Mouse (Mus musculus): ENCODE measurements around the gene Aldh9a1. TPM values are rescaled to one million over a fixed set of nuclear protein-coding genes. Genes with fewer than 3 reads are reported as not detected.
"Not testable (repeated sequence)": the region's sequence is repeated elsewhere in the genome, so short reads cannot be mapped to it uniquely, and the experiment has no call there.

The Aldh9a1 gene
- polyA plus RNA-seq, 1 experiment from 2014 or later = 29.5 TPM

DNA sequence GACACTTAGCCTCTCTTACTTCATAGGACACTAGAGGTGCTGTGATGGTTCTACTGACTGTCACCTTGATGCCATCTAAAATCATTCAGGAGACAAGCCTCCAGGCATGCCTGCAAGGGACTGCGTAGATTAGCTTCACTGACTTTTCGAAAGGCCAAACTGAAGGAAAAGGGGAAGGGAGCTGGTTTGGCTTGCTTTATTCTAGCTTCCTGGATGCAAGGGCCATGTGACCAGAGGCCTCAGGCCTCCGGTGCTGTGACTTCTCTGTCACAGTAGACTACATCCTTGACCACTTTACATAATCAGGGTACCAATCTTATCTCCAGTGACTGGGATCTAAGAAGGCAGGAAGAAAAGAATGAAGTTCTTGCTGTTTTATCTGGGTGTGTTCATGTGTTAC, 13.4 kb upstream of the Aldh9a1 start:
- Histone ChIP-seq H3K36me3 (peaks cover 16% of the 10 kb centered on the region; the same call in 1 of the 2 replicates), H3K4me3 (no peak overlapping the region), H3K9me3 (no peaks in the 10 kb centered on the region), H3K9ac (replicated peaks) (no peak overlapping the region), H3K4me1 (peaks cover 12% of the 10 kb centered on the region; the same call in 1 of the 2 replicates), H3K27ac (replicated peaks) (no peak overlapping the region), H3K4me2 (replicated peaks) (no peak overlapping the region), H3K27me3 (peaks cover 5% of the 10 kb centered on the region; the same call in 1 of the 2 replicates)
- ATAC-seq (replicated peaks) = no peak
- 95% methylated on average over 3 of the region's 3 CpGs for WGBS

GRCm38 (mm10) chr1:167337463-167338095, 12.2 kb upstream of the Aldh9a1 start:
- 0 out of 2 replicates have a peak, but pooled peaks have one; percentile 53 for ATAC-seq (replicated peaks)
- Histone ChIP-seq H3K36me3 (0 out of 2 replicates have a peak, but pooled peaks cover 7% of the 10 kb centered on the region), H3K27me3 (peaks cover 7% of the 10 kb centered on the region; the same call in 1 of the 2 replicates), H3K4me3 (no peak overlapping the region), H3K9me3 (no peaks in the 10 kb centered on the region), H3K4me2 (replicated peaks) (no peak overlapping the region), H3K27ac (replicated peaks) (no peak overlapping the region), H3K9ac (replicated peaks) (no peak overlapping the region), H3K4me1 (peaks cover 12% of the 10 kb centered on the region; the same call in 1 of the 2 replicates)
- WGBS = 24% methylated on average over 12 of the region's 12 CpGs

GRCm38 (mm10) chr1:167339177-167339781, 10.5 kb upstream of the Aldh9a1 start:
- no peak overlapping the region for H3K9ac ChIP-seq (replicated peaks)
- no peak overlapping the region for H3K27ac ChIP-seq (replicated peaks)
- WGBS = 49% methylated on average over 9 of the region's 9 CpGs
- H3K9me3 ChIP-seq = no peaks in the 10 kb centered on the region
- H3K36me3 ChIP-seq = no peaks in the 10 kb centered on the region
- peaks cover 12% of the 10 kb centered on the region; the same call in 1 of the 2 replicates for H3K4me1 ChIP-seq
- no peak overlapping the region; the same call in 1 of the 2 replicates for H3K4me2 ChIP-seq (replicated peaks)
- H3K4me3 ChIP-seq = no peak overlapping the region
- peaks cover 7% of the 10 kb centered on the region; the same call in 1 of the 2 replicates for H3K27me3 ChIP-seq
- ATAC-seq (replicated peaks) = peak; percentile 62

GRCm38 (mm10) chr1:167340111-167340787, 9.5 kb upstream of the Aldh9a1 start:
- Histone ChIP-seq H3K4me2 (replicated peaks) (peak overlapping the region; percentile 81), H3K9me3 (no peaks in the 10 kb centered on the region), H3K27me3 (peaks cover 7% of the 10 kb centered on the region; the same call in 1 of the 2 replicates), H3K4me3 (peak overlapping the region; percentile 46), H3K4me1 (peaks cover 12% of the 10 kb centered on the region; the same call in 1 of the 2 replicates), H3K36me3 (no peaks in the 10 kb centered on the region), H3K27ac (replicated peaks) (no peak overlapping the region; the same call in 1 of the 2 replicates), H3K9ac (replicated peaks) (peak overlapping the region; percentile 51)
- 2% methylated on average over 47 of the region's 47 CpGs for WGBS
- ATAC-seq (replicated peaks) = peak; percentile 57; the same call in 1 of the 2 replicates

- no peaks in the 10 kb centered on the region for H3K9me3 ChIP-seq
- H3K4me3 ChIP-seq = no peak overlapping the region; the same call in 1 of the 2 replicates
- H3K9ac ChIP-seq (replicated peaks) = no peak overlapping the region
- H3K4me1 ChIP-seq = peaks cover 12% of the 10 kb centered on the region; the same call in 1 of the 2 replicates
- no peak for ATAC-seq (replicated peaks)
- 94% methylated on average over 3 of the region's 3 CpGs for WGBS
- peak overlapping the region; percentile 81; the same call in 1 of the 2 replicates for H3K4me2 ChIP-seq (replicated peaks)
- H3K36me3 ChIP-seq = no peaks in the 10 kb centered on the region
- peaks cover 7% of the 10 kb centered on the region; the same call in 1 of the 2 replicates for H3K27me3 ChIP-seq
- H3K27ac ChIP-seq (replicated peaks) = no peak overlapping the region
Measured at GRCm38 (mm10) chr1:167340910-167341528, 8.8 kb upstream of the Aldh9a1 start.

- Histone ChIP-seq H3K27ac (replicated peaks) (no peak overlapping the region), H3K4me1 (peaks cover 12% of the 10 kb centered on the region; the same call in 1 of the 2 replicates), H3K9ac (replicated peaks) (no peak overlapping the region), H3K9me3 (no peaks in the 10 kb centered on the region), H3K36me3 (no peaks in the 10 kb centered on the region), H3K27me3 (peaks cover 7% of the 10 kb centered on the region; the same call in 1 of the 2 replicates), H3K4me3 (no peak overlapping the region), H3K4me2 (replicated peaks) (no peak overlapping the region)
- ATAC-seq (replicated peaks) = no peak
- 90% methylated on average over 10 of the region's 10 CpGs for WGBS
Measured at GRCm38 (mm10) chr1:167342831-167343230, 7.0 kb upstream of the Aldh9a1 start.

GRCm38 (mm10) chr1:167345994-167346520, 3.7 kb upstream of the Aldh9a1 start:
- H3K4me1 ChIP-seq; H3K36me3 ChIP-seq; H3K4me3 ChIP-seq; H3K9ac ChIP-seq (replicated peaks); H3K4me2 ChIP-seq (replicated peaks); H3K27ac ChIP-seq (replicated peaks); H3K9me3 ChIP-seq; ATAC-seq (replicated peaks); H3K27me3 ChIP-seq: not testable (repeated sequence)
- 95% methylated on average over 10 of the region's 10 CpGs for WGBS

- H3K27ac ChIP-seq (replicated peaks); H3K9me3 ChIP-seq; ATAC-seq (replicated peaks); H3K36me3 ChIP-seq; H3K9ac ChIP-seq (replicated peaks); H3K4me3 ChIP-seq; H3K27me3 ChIP-seq; H3K4me2 ChIP-seq (replicated peaks); H3K4me1 ChIP-seq: not testable (repeated sequence)
- WGBS = 65% methylated on average over 3 of the region's 3 CpGs
Measured at GRCm38 (mm10) chr1:167349206-167349605, 585 bp upstream of the Aldh9a1 start.

GRCm38 (mm10) chr1:167350597-167351415, 1.0 kb downstream of the Aldh9a1 start:
- no peaks in the 10 kb centered on the region for H3K9me3 ChIP-seq
- peak overlapping the region; percentile 72 for H3K4me2 ChIP-seq (replicated peaks)
- no peaks in the 10 kb centered on the region for H3K27me3 ChIP-seq
- peak overlapping the region; percentile 69 for H3K9ac ChIP-seq (replicated peaks)
- peak overlapping the region; percentile 69 for H3K4me3 ChIP-seq
- H3K4me1 ChIP-seq = peaks cover 8% of the 10 kb centered on the region; the same call in 1 of the 2 replicates
- H3K27ac ChIP-seq (replicated peaks) = no peak overlapping the region; the same call in 1 of the 2 replicates
- H3K36me3 ChIP-seq = peaks cover 2% of the 10 kb centered on the region; the same call in 1 of the 2 replicates
- no peak; the same call in 1 of the 2 replicates for ATAC-seq (replicated peaks)
- WGBS = 28% methylated on average over 13 of the region's 13 CpGs

DNA sequence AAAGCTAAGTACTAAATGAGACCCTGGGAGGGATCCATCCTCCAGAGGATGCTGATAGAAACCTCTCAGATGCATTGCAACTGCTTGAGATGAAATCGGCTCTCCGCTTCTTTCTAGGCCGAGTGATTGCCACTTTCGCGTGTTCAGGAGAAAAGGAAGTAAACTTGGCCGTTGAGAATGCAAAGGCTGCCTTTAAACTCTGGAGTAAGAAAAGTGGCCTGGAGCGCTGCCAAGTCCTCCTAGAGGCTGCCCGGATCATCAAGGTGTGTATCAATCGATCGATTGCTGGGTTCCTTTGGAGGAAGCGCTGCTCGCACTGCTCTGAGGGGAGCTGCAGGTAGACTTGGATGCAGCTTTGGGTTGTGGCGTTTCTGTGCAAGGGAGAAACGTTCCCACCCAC, 2.6 kb downstream of the Aldh9a1 start:
- H3K4me2 ChIP-seq (replicated peaks) = no peak overlapping the region
- no peak overlapping the region for H3K4me3 ChIP-seq
- no peak overlapping the region for H3K9ac ChIP-seq (replicated peaks)
- H3K27ac ChIP-seq (replicated peaks) = no peak overlapping the region
- WGBS = 87% methylated on average over 14 of the region's 14 CpGs
- no peaks in the 10 kb centered on the region for H3K9me3 ChIP-seq
- ATAC-seq (replicated peaks) = no peak
- H3K27me3 ChIP-seq = no peaks in the 10 kb centered on the region
- H3K36me3 ChIP-seq = peaks cover 13% of the 10 kb centered on the region
- H3K4me1 ChIP-seq = peaks cover 8% of the 10 kb centered on the region; the same call in 1 of the 2 replicates

DNA sequence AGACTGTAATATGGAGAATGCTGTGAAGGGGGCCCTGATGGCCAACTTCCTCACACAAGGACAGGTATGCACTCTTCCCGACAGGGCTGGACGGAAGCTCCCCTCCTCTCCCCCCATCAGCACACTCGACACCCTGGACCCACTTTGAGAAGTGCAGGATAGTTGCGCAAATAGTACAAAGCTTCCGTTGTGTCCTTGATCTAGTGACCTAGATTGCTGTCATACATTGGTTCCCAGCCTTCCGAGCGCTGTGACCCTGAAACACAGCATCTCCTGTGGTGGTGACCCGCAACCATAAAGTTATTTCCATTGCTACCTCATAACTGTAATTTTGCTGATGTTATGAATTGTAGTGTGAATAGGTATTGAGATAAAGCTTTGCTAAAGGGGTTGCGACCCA, 7.6 kb downstream of the Aldh9a1 start:
- Histone ChIP-seq H3K4me2 (replicated peaks) (no peak overlapping the region), H3K36me3 (peaks cover 17% of the 10 kb centered on the region), H3K4me3 (no peak overlapping the region), H3K27ac (replicated peaks) (no peak overlapping the region), H3K4me1 (no peaks in the 10 kb centered on the region), H3K27me3 (no peaks in the 10 kb centered on the region), H3K9me3 (no peaks in the 10 kb centered on the region), H3K9ac (replicated peaks) (no peak overlapping the region)
- 96% methylated on average over 9 of the region's 9 CpGs for WGBS
- no peak for ATAC-seq (replicated peaks)

All from forebrain, embryonic 15.5 days (tissue).